Mouse (Mus musculus) forebrain, postnatal 0 days (tissue): ENCODE measurements around the gene Runx2. TPM values are rescaled to one million over a fixed set of nuclear protein-coding genes. Genes with fewer than 3 reads are reported as not detected.
A peak's percentile ranks its signal among the peaks of the same experiment; 100 is the strongest.

ENCODE experiments used
- ATAC-seq: fragments of 200-750 bp; cut with Nextera tagmentation; 2 replicates; pipeline ENCODE4 v1.8.0; 2017; ENCODE audit warnings: mild to moderate bottlenecking, moderate library complexity
- DNase-seq: peaks from one replicate; pipeline ENCODE4 v3.0.0-alpha.2; 2015
- H3K27ac ChIP-seq: fragments of 300-500 bp; sonication (generic); 2 replicates; pipeline ENCODE4 v1.5.1; 2014; ENCODE audit warnings: low read depth, mild to moderate bottlenecking, antibody characterized with exemption, low read length, moderate library complexity, mixed read lengths
- H3K27me3 ChIP-seq: fragments of 300-500 bp; sonication (generic); 2 replicates; pipeline ENCODE4 v1.6.1; 2014; ENCODE audit warnings: mild to moderate bottlenecking, low read length, mixed read lengths; ENCODE audit not compliant: insufficient read depth
- H3K36me3 ChIP-seq: fragments of 300-500 bp; sonication (generic); 2 replicates; pipeline ENCODE4 v1.6.1; 2014; ENCODE audit warnings: mild to moderate bottlenecking, moderate library complexity; ENCODE audit not compliant: insufficient read depth
- H3K4me1 ChIP-seq: fragments of 300-500 bp; sonication (generic); 2 replicates; pipeline ENCODE4 v1.6.1; 2014; ENCODE audit warnings: antibody characterized with exemption; ENCODE audit not compliant: insufficient read depth
- H3K4me2 ChIP-seq: fragments of 300-500 bp; sonication (generic); 2 replicates; pipeline ENCODE4 v1.6.1; 2014; ENCODE audit warnings: low read depth, mild to moderate bottlenecking, moderate library complexity
- H3K4me3 ChIP-seq: fragments of 300-500 bp; sonication (generic); 2 replicates; pipeline ENCODE4 v1.5.1; 2014; ENCODE audit warnings: low read depth, low read length, mixed read lengths
- H3K9ac ChIP-seq: fragments of 300-500 bp; sonication (generic); 2 replicates; pipeline ENCODE4 v1.6.1; 2014; ENCODE audit warnings: mild to moderate bottlenecking
- H3K9me3 ChIP-seq: fragments of 300-500 bp; sonication (generic); 2 replicates; pipeline ENCODE4 v1.6.1; 2016; ENCODE audit warnings: low read length
- CTCF ChIP-seq: sonication (generic); IDR thresholded peaks from 2 replicates; pipeline ENCODE4 v1.5.1; 2016; ENCODE audit warnings: antibody characterized with exemption, control low read depth, low read depth
- WGBS: fragments of 180-500 bp; shearing (Covaris S2); extraction: QIAGEN DNeasy Blood & Tissue Kit; methylation state at CpG from one replicate; pipeline ENCODE4 v1.1.7; 2014; 5-methylcytosine and 5-hydroxymethylcytosine counted together
- polyA plus RNA-seq: library from polyadenylated mRNA; unstranded; fragments of >200 nt; fragmentation: Nextera tagmentation; extraction: Ambion mirVana; gene quantifications from 2 replicates; pipeline ENCODE4 v1.2.1, GENCODE M21; 2015
- total RNA-seq: library from RNA; depleted of rRNA; stranded (reverse); fragments of >200 nt; gene quantifications from 2 replicates; pipeline ENCODE4 v1.2.3, GENCODE M21; 2014

The Runx2 gene
- total and polyA plus RNA-seq, 2 experiments from 2014 or later, result 0.77 to 5.7 TPM

DNA sequence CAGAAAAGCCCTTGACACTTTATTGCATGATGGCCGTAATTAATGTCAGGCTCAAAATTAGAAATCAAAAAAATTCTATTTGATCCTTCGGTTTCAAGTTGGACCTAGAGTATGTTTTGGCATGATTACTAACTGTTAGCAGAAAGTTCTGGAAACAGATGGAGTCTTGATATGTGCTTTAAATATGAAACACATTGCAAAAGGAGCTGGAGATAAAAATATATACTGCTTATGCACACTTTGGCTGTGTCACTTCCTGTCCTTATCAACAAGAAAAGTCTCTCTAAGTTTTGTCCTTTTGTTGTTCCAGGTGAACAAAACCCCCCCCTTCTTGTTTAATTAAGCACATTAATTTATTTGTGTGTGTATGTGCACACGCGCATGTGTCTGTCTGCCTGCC is 183.0 kb downstream of the Runx2 start:
- no peak overlapping the region for H3K4me2 ChIP-seq
- H3K4me1 ChIP-seq, result no peaks in the 10 kb centered on the region
- H3K27ac ChIP-seq, result no peak overlapping the region
- ATAC-seq, result peak; percentile 62; the same call in 1 of the 2 replicates
- TF ChIP-seq CTCF, result no peak
- no peak for DNase-seq
- WGBS, result 75% methylated on average over 4 of the region's 4 CpGs
- no peak overlapping the region for H3K9ac ChIP-seq
- H3K36me3 ChIP-seq, result no peaks in the 10 kb centered on the region
- no peak overlapping the region for H3K4me3 ChIP-seq
- H3K27me3 ChIP-seq, result no peaks in the 10 kb centered on the region
- H3K9me3 ChIP-seq, result no peaks in the 10 kb centered on the region

DNA sequence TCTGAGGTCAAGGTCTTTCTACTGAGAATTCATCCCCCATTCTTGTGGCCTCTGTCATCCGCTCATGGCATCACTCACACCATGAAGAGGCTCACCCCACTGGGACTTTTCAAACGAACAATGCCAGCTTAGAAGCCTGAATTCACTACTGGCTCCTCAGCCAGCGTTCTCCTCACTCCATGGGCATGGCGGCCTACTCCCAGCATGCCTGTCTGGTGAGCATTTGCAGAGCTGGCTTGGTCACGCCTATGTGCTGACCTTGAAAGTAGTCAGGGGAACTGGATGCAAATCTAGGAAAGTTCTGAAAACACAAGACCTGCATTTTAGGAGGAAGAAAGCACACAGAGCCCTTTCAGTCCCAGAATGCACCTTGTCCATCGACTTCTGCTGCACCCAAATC is 187.3 kb downstream of the Runx2 start:
- TF ChIP-seq CTCF, result no peak
- Histone ChIP-seq H3K4me3 (no peak overlapping the region), H3K27me3 (no peaks in the 10 kb centered on the region), H3K36me3 (no peaks in the 10 kb centered on the region), H3K9ac (no peak overlapping the region), H3K27ac (no peak overlapping the region), H3K4me2 (no peak overlapping the region), H3K9me3 (no peaks in the 10 kb centered on the region), H3K4me1 (no peaks in the 10 kb centered on the region)
- ATAC-seq, result no peak
- no peak for DNase-seq
- WGBS, result 86% methylated on average over 6 of the region's 6 CpGs

DNA sequence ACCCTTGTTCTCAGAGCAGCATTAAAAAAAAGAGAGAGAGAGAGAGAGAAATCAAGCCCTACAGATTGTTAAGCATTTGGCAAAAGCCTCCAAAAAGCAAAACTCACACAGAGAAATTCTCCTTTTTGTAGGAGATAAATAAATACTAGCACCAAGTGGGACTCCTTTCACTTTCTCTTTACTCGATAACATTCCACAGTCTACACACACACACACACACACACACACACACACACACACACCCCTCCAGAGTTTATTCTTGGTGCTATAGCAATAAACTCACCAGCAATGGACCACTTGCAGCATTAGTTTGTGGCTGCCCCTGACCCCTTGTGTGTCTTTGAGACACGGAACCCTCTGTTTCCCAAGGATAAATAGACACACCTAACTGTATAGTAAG is 190.9 kb downstream of the Runx2 start:
- TF ChIP-seq CTCF, result no peak
- DNase-seq, result no peak

DNA sequence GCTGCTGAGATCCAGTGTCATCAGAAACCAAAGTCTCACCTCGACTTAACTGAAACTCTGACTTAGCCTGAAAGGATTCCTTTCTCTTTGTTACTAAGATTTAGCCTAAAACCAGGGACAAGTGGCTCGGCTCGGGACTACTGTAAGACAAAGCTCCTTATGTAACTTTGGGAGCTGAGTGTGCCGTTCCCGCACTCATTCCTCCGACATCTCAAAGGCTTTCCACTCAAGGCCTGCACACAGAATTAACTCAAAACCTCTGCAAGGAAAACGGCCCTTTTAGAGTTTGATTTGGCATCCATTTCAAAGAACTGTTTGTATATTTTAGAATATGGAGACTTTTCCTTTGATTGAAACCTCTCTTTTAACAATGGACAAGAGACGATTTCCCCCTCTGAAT is 191.3 kb downstream of the Runx2 start:
- H3K27me3 ChIP-seq, result no peaks in the 10 kb centered on the region
- no peak overlapping the region for H3K27ac ChIP-seq
- 39% methylated on average over 8 of the region's 8 CpGs for WGBS
- H3K9ac ChIP-seq, result no peak overlapping the region
- no peaks in the 10 kb centered on the region for H3K4me1 ChIP-seq
- no peak overlapping the region for H3K4me3 ChIP-seq
- H3K4me2 ChIP-seq, result no peak overlapping the region
- TF ChIP-seq CTCF, result no peak
- H3K36me3 ChIP-seq, result no peaks in the 10 kb centered on the region
- ATAC-seq, result no peak
- DNase-seq, result no peak
- no peaks in the 10 kb centered on the region for H3K9me3 ChIP-seq

More for the DNA sequence above, 190.9 kb downstream of the Runx2 start:
- Histone ChIP-seq H3K4me2 (no peak overlapping the region), H3K9me3 (no peaks in the 10 kb centered on the region), H3K27me3 (no peaks in the 10 kb centered on the region), H3K4me3 (no peak overlapping the region), H3K27ac (no peak overlapping the region), H3K4me1 (no peaks in the 10 kb centered on the region), H3K36me3 (no peaks in the 10 kb centered on the region), H3K9ac (no peak overlapping the region)
- no peak for ATAC-seq
- WGBS, result 65% methylated on average over 2 of the region's 2 CpGs

DNA sequence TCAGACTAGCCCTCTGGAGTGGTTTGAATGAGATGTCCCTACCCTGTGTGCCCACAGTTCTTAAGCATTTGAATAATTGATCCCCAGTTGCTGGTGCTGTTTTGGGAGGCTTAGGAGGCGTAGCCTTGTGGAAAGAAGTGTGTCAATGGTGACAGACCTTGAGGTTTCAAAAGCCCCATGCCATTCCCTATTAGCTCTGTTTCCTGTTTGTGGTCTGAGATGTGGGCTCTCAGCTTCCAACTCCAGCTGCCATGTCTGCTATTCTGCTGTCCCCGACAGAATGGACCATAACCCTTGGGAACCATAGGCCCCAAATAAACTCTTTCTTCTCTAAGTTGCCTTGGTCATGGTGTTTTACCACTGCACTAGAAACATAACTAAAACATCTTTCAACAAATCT is 194.1 kb downstream of the Runx2 start:
- no peak overlapping the region for H3K9ac ChIP-seq
- no peaks in the 10 kb centered on the region for H3K36me3 ChIP-seq
- H3K4me1 ChIP-seq, result 0 out of 2 replicates have a peak, but pooled peaks cover 3% of the 10 kb centered on the region
- no peak overlapping the region for H3K27ac ChIP-seq
- WGBS, result 91% methylated on average over 2 of the region's 2 CpGs
- H3K4me2 ChIP-seq, result no peak overlapping the region
- ATAC-seq, result no peak
- DNase-seq, result no peak
- H3K27me3 ChIP-seq, result no peaks in the 10 kb centered on the region
- TF ChIP-seq CTCF, result no peak
- no peaks in the 10 kb centered on the region for H3K9me3 ChIP-seq
- no peak overlapping the region for H3K4me3 ChIP-seq

DNA sequence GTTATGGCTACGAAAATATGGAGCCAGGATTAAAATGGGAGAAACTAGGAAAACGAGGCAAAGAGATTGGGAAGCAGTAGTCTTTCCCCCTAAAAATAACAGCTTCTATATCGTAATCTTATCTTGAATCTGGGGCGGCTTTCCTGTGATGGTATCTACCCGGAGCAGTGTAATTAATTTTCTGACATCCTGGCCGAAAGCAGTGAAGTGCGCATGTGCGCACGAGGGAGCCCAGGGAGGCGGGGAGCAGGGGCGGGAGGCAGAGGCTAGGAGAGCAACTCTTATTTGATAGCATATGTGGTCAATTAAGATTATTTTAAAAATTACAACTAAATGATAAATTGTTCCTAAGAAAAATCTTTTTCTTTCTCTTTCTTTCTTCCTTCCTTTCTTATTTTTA is 195.9 kb downstream of the Runx2 start:
- peak; percentile 47; the same call in 1 of the 2 replicates for ATAC-seq
- no peaks in the 10 kb centered on the region for H3K36me3 ChIP-seq
- H3K4me1 ChIP-seq, result 0 out of 2 replicates have a peak, but pooled peaks cover 8% of the 10 kb centered on the region
- no peak overlapping the region for H3K9ac ChIP-seq
- no peak overlapping the region for H3K4me3 ChIP-seq
- no peak for TF ChIP-seq CTCF
- H3K27ac ChIP-seq, result 0 out of 2 replicates have a peak overlapping the region, but pooled peaks have one; percentile 62
- peak; percentile 51 for DNase-seq
- H3K9me3 ChIP-seq, result no peaks in the 10 kb centered on the region
- WGBS, result 57% methylated on average over 11 of the region's 11 CpGs
- no peaks in the 10 kb centered on the region for H3K27me3 ChIP-seq
- no peak overlapping the region for H3K4me2 ChIP-seq

DNA sequence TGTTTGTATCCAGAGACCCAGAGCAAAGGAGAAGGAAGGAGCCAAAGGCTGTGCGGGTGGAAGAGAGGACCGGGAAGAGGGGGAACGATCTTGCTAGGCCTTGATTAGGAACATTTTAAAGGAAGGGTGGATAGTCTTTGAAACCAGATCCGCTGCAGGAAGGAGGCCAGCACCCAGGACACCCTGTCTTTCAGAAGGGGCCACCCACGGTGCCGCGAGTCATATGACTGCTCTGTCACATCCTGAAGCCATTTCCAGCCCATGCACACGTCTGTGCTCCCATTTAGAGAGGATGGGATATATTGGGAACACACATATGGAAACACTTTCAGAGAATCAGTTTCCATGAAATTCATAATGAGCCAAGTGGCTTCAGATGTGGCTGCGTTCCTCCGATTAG is 196.4 kb downstream of the Runx2 start:
- Histone ChIP-seq H3K36me3 (no peaks in the 10 kb centered on the region), H3K9me3 (no peaks in the 10 kb centered on the region), H3K4me3 (no peak overlapping the region), H3K27me3 (no peaks in the 10 kb centered on the region), H3K27ac (peak overlapping the region; percentile 62), H3K4me2 (no peak overlapping the region), H3K4me1 (0 out of 2 replicates have a peak, but pooled peaks cover 9% of the 10 kb centered on the region), H3K9ac (0 out of 2 replicates have a peak overlapping the region, but pooled peaks have one; percentile 15)
- 35% methylated on average over 10 of the region's 10 CpGs for WGBS
- TF ChIP-seq CTCF, result no peak
- DNase-seq (peak; percentile 61), ATAC-seq (peak; percentile 82)
